Mouse (Mus musculus) gastrocnemius, adult 18-20 months (tissue): ENCODE results near the gene Mcoln2. TPM values are rescaled to one million over a fixed set of nuclear protein-coding genes. Genes with fewer than 3 reads are reported as not detected.
"Not testable (repeated sequence)": the region's sequence is repeated elsewhere in the genome, so short reads cannot be mapped to it uniquely, and the experiment has no call there.

Experiments
- DNase-seq: peaks from one replicate; pipeline ENCODE4 v3.0.0; 2021; ENCODE audit warnings: low spot score
- total RNA-seq, 2 experiments: library from RNA; stranded (reverse); gene quantifications; 2 replicates each; pipeline ENCODE4 v1.2.3; 2021

Mcoln2 gene
- total RNA-seq, 2 experiments from 2014 or later, result not detected

DNA sequence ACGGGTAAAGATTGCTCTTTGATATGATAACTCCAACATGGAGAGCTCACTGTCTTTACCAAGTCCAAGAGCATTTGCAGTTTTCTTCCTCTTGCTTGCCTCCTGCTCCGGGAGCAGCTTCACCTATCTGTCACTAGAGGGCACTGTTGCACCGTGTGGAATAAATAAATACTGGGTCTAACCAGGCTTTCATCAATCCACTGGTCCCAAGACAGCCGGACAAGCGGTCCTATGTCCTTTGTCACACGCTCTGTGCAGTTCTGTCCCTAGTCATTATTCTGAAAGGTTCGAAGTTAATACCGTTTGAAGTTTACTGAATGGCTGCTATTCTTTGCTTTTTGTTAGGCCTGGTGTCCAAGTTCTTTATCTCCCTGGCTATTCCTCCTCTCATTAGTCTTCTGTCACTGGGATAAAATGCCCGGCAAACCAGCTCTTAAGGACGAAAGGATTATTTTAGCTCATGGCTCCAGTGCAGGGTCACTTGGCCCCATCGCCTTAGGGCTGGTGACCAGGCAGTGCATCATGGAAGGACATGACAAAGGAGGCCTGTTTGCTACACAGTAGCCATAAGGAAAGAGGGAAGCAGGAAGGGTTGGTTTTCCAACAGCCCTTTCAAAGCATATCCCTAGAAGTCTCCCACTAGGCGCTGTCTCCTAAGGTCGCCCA, 35.5 kb downstream of the Mcoln2 start:
- DNase-seq, result peak; percentile 52

GRCm38 (mm10) chr3:146186033-146186432, 36.4 kb downstream of the Mcoln2 start:
- DNase-seq, result no peak

DNA sequence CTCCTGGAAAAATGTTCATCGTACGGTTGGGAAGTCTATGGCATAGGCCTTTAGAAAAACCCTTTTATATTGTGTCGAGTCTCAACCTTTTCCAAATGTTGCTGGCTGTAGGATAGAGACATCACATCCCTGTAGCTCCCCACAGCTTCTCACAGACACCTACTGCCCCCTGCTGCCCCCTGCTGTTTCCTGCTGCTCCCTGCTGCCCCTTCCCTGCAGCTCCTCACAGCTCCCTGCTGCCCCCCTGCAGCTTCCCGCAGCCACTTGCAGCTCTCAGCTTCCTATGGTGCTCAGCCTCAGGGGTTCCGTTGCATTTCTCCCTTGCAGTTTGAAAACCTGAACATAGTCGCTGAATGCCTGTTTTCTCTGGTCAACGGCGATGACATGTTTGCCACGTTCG, 40.3 kb downstream of the Mcoln2 start:
- no peak for DNase-seq

DNA sequence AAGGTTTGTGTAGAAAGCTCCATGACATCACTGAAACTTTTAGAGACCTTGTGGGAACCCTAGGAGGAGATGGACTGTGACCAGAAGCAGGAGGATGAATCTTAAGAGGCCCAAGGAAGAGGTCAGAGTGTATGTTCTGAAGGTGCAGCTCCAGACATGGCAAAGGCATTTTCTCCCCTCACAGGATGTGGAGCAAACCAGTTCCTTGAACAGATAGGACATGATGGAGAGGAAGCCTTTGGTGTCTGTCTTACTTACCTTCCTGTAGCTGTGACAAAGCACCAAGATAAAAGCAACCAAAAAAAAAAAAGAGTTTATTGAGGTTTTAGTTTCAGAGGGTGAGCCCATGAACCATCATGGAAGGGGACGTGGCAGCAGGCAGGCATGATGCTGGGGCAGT, 42.9 kb downstream of the Mcoln2 start:
- DNase-seq, result no peak

DNA sequence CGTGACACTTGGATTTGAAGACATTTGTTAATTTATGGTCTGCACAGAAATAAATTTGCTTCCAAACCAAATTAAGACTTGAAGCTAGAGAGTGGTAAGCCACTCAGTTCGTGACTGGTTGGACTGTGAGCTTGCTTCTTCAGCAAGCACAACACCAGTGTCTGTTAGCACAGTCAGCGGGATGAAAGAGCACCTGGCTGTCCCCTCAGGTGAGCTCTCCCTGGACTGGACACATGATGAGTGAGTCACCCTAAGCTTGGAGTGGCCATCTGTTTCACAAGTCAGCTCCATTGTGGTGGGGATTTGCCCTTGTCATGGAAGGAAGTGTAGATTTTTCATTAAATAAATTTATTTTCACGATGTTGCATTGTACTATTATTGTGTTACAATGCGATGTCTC, 45.5 kb downstream of the Mcoln2 start:
- no peak for DNase-seq

- no peak for DNase-seq
Observed at GRCm38 (mm10) chr3:146196301-146196700, 46.7 kb downstream of the Mcoln2 start.

DNA sequence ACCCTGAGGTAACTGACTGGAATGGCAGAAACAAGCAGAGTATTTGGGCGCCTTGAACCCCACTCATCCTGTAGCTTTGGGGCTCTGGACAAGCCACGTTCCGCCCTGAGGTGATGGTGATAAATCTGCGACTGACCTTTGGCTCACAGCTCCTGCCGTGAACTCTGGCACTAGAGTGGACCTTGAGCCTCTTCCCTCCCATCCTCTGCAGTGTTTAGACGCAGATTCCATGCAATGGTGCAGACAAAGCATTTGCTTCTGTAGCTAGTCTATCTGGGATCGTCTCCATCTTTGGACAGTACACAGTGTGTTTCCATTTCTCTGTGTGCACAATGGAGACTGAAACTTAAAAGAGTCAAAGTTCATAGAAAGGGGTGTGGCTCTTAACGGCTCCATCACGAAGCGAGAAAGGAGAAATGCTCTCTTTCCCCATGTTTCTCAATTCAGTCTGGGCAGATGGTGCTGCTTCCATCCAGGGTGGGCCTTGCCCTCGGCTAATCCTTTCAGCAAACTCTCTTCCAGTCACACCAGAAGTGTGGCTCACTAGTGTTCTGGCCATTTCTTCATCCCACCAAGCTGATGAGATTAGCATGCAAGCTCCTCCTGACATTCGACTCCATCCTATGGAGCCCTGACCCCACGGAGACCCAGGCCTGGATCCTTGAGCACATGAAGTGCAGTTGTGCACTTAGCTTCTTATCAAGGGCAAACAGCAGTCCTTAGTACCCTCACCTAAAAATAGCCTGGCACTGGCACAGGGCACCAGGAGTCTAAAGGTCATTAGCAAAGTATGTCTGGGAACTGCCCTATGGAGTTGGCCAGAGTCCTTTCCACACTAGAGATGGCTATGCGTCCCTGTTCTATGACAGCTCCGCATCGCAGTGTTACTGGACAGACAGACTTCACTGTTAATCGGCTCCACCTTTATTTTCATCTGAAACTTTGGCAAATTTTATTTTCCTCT, 47.4 kb downstream of the Mcoln2 start:
- no peak for DNase-seq

GRCm38 (mm10) chr3:146197785-146198184, 48.2 kb downstream of the Mcoln2 start:
- DNase-seq, result no peak

DNA sequence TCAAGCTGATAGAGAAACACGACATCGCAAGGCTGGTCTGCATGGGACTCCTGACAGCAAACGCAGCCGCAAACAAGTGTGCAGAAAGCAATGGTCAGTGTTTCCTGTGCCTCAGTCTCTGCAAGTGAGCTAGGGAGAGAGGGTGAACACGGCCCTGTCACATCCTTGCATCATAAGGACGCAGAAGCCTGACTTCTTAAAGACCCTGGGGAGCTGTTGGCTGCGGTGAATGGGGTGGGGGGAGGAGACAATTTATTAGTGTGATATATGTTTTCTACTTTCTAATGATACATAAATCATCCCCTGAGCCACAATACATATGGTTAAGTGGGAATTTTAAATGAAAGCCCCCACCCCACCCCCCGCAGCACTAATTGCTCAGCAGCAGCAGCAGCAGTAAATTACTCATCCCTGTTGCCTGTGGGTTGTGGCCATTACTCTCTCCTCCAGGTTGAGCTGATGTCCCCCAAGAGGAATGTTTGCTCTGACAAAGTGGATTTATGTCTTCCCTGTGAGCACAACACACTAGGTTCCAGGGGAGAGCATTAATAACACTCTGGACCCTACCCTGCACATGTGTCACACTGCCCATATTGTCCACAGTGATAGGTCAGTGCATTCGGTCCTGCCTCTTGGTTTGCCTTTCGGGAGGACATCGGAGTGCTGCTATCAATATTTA, 49.3 kb downstream of the Mcoln2 start:
- no peak for DNase-seq

DNA sequence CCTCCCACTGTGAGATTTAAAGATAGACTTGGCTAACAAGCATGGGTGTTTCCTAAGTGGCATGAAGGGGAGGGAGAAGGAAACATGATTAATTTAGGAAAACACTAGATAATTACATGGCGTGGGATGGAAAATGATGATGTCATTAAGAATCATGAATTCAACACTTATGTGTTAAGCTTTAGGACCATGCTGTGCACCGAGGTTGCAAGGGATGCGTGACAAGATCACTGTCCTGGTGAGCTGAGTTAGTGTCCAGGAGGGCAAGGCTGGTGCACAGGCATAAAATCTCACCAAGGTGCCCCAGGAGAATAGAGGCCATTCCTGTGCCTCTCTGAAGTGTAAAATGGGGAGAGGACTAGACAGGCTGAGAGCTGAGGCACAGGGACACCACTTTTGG, 49.9 kb downstream of the Mcoln2 start:
- DNase-seq, result no peak

- DNase-seq, result no peak
Observed at GRCm38 (mm10) chr3:146204375-146204774, 54.7 kb downstream of the Mcoln2 start.

DNA sequence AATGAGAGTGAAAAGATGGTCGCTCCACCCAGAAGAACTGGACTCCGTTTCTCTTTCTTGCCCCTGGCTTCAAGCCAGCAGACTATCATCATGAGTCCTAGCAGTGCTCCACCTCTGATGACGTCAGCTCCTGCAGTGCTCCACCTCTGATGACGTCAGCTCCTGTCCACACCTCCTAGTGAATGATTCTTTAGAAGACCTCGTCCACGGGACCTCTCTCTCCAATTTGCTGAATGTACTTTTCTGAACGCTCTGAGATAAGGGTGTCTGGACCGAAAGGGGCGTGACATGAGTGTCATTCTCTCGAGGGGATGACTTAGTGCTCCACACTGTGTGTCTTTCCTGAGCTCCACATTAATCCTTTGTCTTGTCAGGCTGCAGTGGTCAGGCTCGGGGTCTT, 55.7 kb downstream of the Mcoln2 start:
- no peak for DNase-seq

- no peak for DNase-seq
Observed at GRCm38 (mm10) chr3:146206635-146207034, 57.0 kb downstream of the Mcoln2 start.

DNA sequence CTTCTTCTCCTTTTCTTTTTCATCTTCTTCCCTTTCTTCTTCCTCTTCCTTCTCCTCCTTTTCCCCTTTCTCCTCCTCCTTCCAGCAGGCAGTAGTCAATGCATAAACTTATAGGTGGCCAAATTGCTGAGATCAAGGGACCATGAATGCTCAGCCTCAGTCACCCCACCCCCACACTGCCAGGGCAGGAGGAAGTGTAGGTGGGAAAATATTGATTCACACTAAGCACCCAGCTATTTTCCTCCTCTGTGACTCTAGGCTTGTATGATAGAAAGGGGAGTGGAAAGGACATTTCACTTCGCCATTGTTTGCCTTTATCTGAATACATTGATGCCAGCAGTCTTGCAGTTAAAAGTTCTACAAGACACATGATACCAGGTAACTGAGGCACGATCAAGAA, 57.8 kb downstream of the Mcoln2 start:
- DNase-seq, result no peak

- not testable (repeated sequence) for DNase-seq
Observed at GRCm38 (mm10) chr3:146209759-146210158, 60.1 kb downstream of the Mcoln2 start.

DNA sequence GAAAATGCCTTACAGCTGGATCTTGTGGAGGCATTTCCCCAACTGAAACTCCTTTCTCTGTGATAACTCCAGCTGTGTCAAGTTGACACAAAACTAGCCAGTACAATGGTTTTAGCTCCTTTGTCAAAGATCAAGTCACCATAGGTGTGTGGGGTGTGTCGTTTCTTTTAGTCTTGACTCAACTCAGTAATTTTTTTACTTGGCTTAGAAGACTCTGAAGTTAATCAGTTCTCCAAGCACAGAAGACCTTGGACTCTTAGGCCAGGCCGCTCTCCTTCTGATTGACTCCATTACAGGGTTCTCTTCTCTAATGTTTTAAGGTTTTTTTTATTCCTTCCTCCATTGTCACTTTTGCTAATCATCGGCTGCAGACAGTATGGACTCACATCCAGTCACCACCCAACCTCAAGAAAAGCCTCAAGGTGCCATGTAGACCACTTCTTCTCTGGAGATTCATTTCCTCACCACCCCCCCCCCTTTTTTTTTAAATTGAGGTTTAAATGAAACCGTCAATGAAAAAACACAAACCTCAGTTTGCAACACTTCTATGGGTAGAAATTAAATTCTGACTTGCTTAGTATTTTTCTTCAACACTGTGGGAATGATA, 61.6 kb downstream of the Mcoln2 start:
- no peak for DNase-seq

GRCm38 (mm10) chr3:146211964-146212363, 62.3 kb downstream of the Mcoln2 start:
- no peak for DNase-seq

- DNase-seq, result no peak
Observed at GRCm38 (mm10) chr3:146213336-146213735, 63.7 kb downstream of the Mcoln2 start.

- no peak for DNase-seq
Observed at GRCm38 (mm10) chr3:146216561-146216960, 66.9 kb downstream of the Mcoln2 start.

DNA sequence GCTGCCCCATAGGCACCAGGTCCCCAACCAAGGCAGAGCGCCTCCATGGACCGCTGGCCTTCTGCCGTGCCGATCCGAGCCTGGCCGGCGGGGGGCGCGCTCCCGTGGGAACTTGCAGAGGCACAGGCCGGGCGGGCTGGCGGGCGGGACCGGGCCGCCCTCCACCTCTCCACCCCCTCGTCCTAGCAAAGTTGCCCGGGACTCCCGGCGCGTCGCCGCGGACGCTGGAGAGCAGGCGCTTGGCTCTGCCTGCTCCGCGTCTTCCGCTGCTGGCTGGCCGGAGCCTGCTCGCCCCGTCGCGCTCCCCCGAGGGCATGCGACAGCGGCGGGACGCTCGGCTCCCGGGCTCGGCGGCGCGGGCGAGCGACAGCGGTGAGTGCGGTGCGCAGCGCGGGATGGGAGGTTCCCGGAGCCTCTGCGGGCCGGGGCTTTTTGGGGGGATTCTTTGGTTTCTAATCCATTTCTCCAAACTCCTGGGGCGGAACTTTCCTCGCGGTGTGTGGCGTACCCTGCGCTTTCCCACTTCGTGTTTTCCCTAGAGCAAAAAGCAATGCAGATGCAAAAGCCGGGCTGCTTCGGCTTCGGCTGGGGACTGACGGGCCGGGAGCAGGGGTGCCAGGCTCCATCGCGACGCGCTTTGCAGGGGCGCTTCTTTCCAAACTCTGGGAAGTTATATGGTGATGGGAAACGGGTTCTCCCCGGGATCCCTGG, 71.3 kb downstream of the Mcoln2 start, which contains the start of gene Lpar3:
Lpar3 (plus strand) TSS at position 188 of the 711 bp plus-strand sequence.
- DNase-seq, result peak; percentile 9

DNA sequence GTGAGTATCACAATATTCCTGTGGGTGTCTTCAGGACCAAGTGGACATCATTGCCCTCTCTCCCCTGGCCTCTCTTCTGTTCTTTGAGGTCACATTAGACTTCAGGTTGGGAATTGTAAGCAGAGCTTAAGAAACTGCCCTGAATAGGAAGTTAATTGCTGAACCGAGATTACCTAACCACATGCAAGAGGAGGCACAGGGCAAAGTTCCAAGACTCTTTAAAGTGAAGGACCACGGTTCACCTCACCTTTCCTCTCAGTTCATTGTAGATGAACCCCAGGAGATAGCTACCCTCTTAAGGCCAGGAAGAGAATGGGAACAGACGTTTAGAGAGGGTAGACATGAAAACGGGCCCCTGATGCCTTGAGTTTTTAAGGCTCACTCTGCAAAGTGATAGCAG, 74.6 kb downstream of the Mcoln2 start:
- no peak for DNase-seq
